Mouse (Mus musculus) midbrain, postnatal 0 days (tissue): ENCODE data around the gene Shisal1. TPM values are rescaled to one million over a fixed set of nuclear protein-coding genes. Genes with fewer than 3 reads are reported as not detected.

ENCODE experiments used
- ATAC-seq: fragments of 200-750 bp; cut with Nextera tagmentation; 2 replicates; pipeline ENCODE4 v1.8.0; 2017; ENCODE audit warnings: moderate number of reproducible peaks, mild to moderate bottlenecking, moderate TSS enrichment, moderate library complexity; ENCODE audit not compliant: low FRiP score
- DNase-seq: peaks from one replicate; pipeline ENCODE4 v3.0.0-alpha.2; 2015; ENCODE audit warnings: low spot score
- H3K27ac ChIP-seq: fragments of 300-500 bp; sonication (generic); 2 replicates; pipeline ENCODE4 v1.5.1; 2014; ENCODE audit warnings: low read depth, mild to moderate bottlenecking, low read length, mixed read lengths
- H3K27me3 ChIP-seq: fragments of 300-500 bp; sonication (generic); 2 replicates; pipeline ENCODE4 v1.6.1; 2014; ENCODE audit warnings: low read length, control low read depth, mixed read lengths; ENCODE audit not compliant: insufficient read depth
- H3K36me3 ChIP-seq: fragments of 300-500 bp; sonication (generic); 2 replicates; pipeline ENCODE4 v1.6.1; 2014; ENCODE audit warnings: low read length, control low read depth, mixed read lengths; ENCODE audit not compliant: insufficient read depth
- H3K4me1 ChIP-seq: fragments of 300-500 bp; sonication (generic); 2 replicates; pipeline ENCODE4 v1.6.1; 2014; ENCODE audit warnings: mild to moderate bottlenecking, control low read depth, antibody characterized with exemption, low read length, mixed read lengths; ENCODE audit not compliant: insufficient read depth
- H3K4me2 ChIP-seq: fragments of 300-500 bp; sonication (generic); 2 replicates; pipeline ENCODE4 v1.6.1; 2014; ENCODE audit warnings: low read depth, mild to moderate bottlenecking, low read length, mixed read lengths; ENCODE audit not compliant: poor library complexity, severe bottlenecking
- H3K4me3 ChIP-seq: fragments of 300-500 bp; sonication (generic); 2 replicates; pipeline ENCODE4 v1.5.1; 2014; ENCODE audit warnings: low read depth, mild to moderate bottlenecking, low read length, moderate library complexity
- H3K9ac ChIP-seq: fragments of 300-500 bp; sonication (generic); replicated peaks from 2 replicates; pipeline ENCODE4 v1.6.1; 2014; ENCODE audit warnings: mild to moderate bottlenecking, low read length, moderate library complexity, mixed read lengths; ENCODE audit not compliant: poor library complexity, severe bottlenecking
- H3K9me3 ChIP-seq: fragments of 300-500 bp; sonication (generic); 2 replicates; pipeline ENCODE4 v1.6.1; 2016; ENCODE audit warnings: low read length, control low read depth
- CTCF ChIP-seq: IDR thresholded peaks from 2 replicates; pipeline ENCODE4 v1.5.1; 2016; ENCODE audit warnings: antibody characterized with exemption, mild to moderate bottlenecking
- WGBS: fragments of 180-500 bp; shearing (Covaris S2); extraction: QIAGEN DNeasy Blood & Tissue Kit; methylation state at CpG from one replicate; pipeline ENCODE4 v1.1.7; 2014; 5-methylcytosine and 5-hydroxymethylcytosine counted together
- polyA plus RNA-seq: library from polyadenylated mRNA; unstranded; fragments of >200 nt; fragmentation: Nextera tagmentation; extraction: Ambion mirVana; gene quantifications from 2 replicates; pipeline ENCODE4 v1.2.1, GENCODE M21; 2015
- total RNA-seq: library from RNA; depleted of rRNA; stranded (reverse); fragments of >200 nt; gene quantifications from 2 replicates; pipeline ENCODE4 v1.2.3, GENCODE M21; 2014; rRNA removed

Gene Shisal1
- total and polyA plus RNA-seq, 2 experiments from 2014 or later = 20.4 to 50.0 TPM

DNA sequence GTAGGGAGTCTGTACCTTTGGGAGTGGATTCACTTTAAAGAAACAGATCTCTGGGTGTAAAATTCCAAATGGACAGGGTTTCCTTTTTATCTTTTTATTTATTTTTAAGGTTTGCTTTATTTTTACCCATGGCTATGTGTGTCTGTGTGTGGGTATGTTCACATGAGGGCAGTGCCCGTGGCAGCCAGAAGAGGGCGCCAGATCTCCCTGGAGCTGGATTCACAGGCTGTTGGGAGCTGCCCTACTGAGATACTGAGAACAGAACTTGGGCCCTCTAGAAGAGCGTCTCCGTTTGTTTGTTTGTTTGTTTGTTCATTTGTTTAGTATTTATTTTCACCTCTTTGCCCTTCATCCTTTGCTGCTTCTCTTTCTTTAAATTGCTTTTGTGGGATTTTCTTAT lies 98.1 kb downstream of the Shisal1 start:
- Histone ChIP-seq H3K36me3 (no peaks in the 10 kb centered on the region), H3K4me1 (no peaks in the 10 kb centered on the region), H3K4me3 (no peak overlapping the region), H3K9me3 (0 out of 2 replicates have a peak, but pooled peaks cover 3% of the 10 kb centered on the region), H3K27ac (no peak overlapping the region), H3K9ac (no peak overlapping the region), H3K27me3 (no peaks in the 10 kb centered on the region), H3K4me2 (no peak overlapping the region)
- ATAC-seq = no peak
- DNase-seq = no peak
- peak; percentile 47 for TF ChIP-seq CTCF
- 94% methylated on average over 4 of the region's 4 CpGs for WGBS

- Histone ChIP-seq H3K4me3 (no peak overlapping the region), H3K9ac (no peak overlapping the region), H3K27me3 (no peaks in the 10 kb centered on the region), H3K4me2 (no peak overlapping the region), H3K9me3 (no peaks in the 10 kb centered on the region), H3K36me3 (no peaks in the 10 kb centered on the region), H3K4me1 (no peaks in the 10 kb centered on the region), H3K27ac (no peak overlapping the region)
- DNase-seq = no peak
- ATAC-seq = no peak
- WGBS = 61% methylated on average over 2 of the region's 2 CpGs
- no peak for TF ChIP-seq CTCF
Observed at GRCm38 (mm10) chr15:84340926-84341325, 106.0 kb downstream of the Shisal1 start.

- ATAC-seq = no peak
- WGBS = 69% methylated on average over 5 of the region's 5 CpGs
- no peak for TF ChIP-seq CTCF
Observed at GRCm38 (mm10) chr15:84337599-84337998, 109.3 kb downstream of the Shisal1 start.

DNA sequence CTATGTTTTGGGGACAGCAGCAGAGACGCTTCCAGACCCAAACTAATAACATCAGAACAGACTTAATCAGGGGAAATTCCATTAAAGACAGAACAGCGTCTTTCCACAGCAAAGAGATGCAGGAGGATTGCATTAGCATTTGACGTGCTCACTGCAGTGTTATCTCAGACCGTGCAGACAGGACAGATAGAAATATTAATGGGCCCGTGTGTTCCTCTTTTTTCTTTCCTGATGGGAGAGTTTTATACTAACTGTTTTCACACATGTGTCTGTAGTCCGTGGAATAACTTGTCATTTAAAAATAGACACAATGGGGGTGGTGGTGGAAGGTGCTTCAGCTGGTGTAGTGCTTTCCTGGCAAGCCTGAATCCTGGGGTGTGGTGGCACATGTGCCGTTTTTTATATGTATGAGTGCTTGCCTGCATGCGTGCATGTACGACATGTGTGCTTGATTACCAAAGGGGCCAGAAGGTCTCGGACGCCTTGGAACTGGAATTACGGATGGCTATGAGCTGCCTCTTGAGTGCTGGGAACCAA lies 110.5 kb downstream of the Shisal1 start:
- Histone ChIP-seq H3K4me2 (no peak overlapping the region), H3K27ac (no peak overlapping the region), H3K4me3 (no peak overlapping the region), H3K9me3 (no peaks in the 10 kb centered on the region), H3K9ac (no peak overlapping the region), H3K36me3 (no peaks in the 10 kb centered on the region), H3K27me3 (no peaks in the 10 kb centered on the region), H3K4me1 (no peaks in the 10 kb centered on the region)
- 66% methylated on average over 12 of the region's 12 CpGs for WGBS
- TF ChIP-seq CTCF = no peak
- ATAC-seq = no peak
- DNase-seq = no peak

More at GRCm38 (mm10) chr15:84337599-84337998, 109.3 kb downstream of the Shisal1 start:
- Histone ChIP-seq H3K4me3 (no peak overlapping the region), H3K9ac (no peak overlapping the region), H3K27ac (no peak overlapping the region), H3K9me3 (no peaks in the 10 kb centered on the region), H3K36me3 (no peaks in the 10 kb centered on the region), H3K4me1 (no peaks in the 10 kb centered on the region), H3K27me3 (no peaks in the 10 kb centered on the region), H3K4me2 (no peak overlapping the region)
- DNase-seq = no peak

GRCm38 (mm10) chr15:84331066-84331612 lies 115.8 kb downstream of the Shisal1 start:
- Histone ChIP-seq H3K27ac (no peak overlapping the region), H3K9me3 (no peaks in the 10 kb centered on the region), H3K4me1 (no peaks in the 10 kb centered on the region), H3K4me3 (no peak overlapping the region), H3K4me2 (no peak overlapping the region), H3K36me3 (no peaks in the 10 kb centered on the region), H3K9ac (no peak overlapping the region), H3K27me3 (no peaks in the 10 kb centered on the region)
- DNase-seq (no peak), ATAC-seq (no peak)
- no peak for TF ChIP-seq CTCF
- 87% methylated on average over 4 of the region's 4 CpGs for WGBS

- Histone ChIP-seq H3K4me2 (no peak overlapping the region), H3K4me1 (no peaks in the 10 kb centered on the region), H3K27me3 (no peaks in the 10 kb centered on the region), H3K9ac (no peak overlapping the region), H3K9me3 (no peaks in the 10 kb centered on the region), H3K4me3 (no peak overlapping the region), H3K36me3 (no peaks in the 10 kb centered on the region), H3K27ac (no peak overlapping the region)
- TF ChIP-seq CTCF = no peak
- DNase-seq (no peak), ATAC-seq (no peak)
- WGBS = 89% methylated on average over 8 of the region's 8 CpGs
Observed at GRCm38 (mm10) chr15:84329940-84330339, 117.0 kb downstream of the Shisal1 start.

Other genes starting within 250 kb of the Shisal1 start
- 9.6 and 14.0 TPM in 2 replicates for gene Parvb, start 215.1 kb downstream of the Shisal1 start, total RNA-seq
- gene Parvb, start 215.1 kb downstream of the Shisal1 start, polyA plus RNA-seq = 4.3 and 5.8 TPM in 2 replicates
- gene Parvg, start 123.1 kb downstream of the Shisal1 start, total RNA-seq = 1.5 and 1.7 TPM in 2 replicates
- gene Parvg, start 123.1 kb downstream of the Shisal1 start, polyA plus RNA-seq = 1.7 and 1.9 TPM in 2 replicates
- gene Rtl6, start 110.7 kb upstream of the Shisal1 start, total RNA-seq = 85.5 and 90.3 TPM in 2 replicates
- 52.9 and 55.9 TPM in 2 replicates for gene Rtl6, start 110.7 kb upstream of the Shisal1 start, polyA plus RNA-seq
- gene Prr5, start 222.5 kb upstream of the Shisal1 start, total RNA-seq = 25.8 and 33.4 TPM in 2 replicates
- 37.8 and 40.7 TPM in 2 replicates for gene Prr5, start 222.5 kb upstream of the Shisal1 start, polyA plus RNA-seq